Mouse (Mus musculus) thymus, postnatal 14 days (tissue): ENCODE results near the gene Mrpl58.
"Not testable (repeated sequence)": the region's sequence is repeated elsewhere in the genome, so short reads cannot be mapped to it uniquely, and the experiment has no call there.

Source experiments
- DNase-seq: peaks from one replicate; pipeline ENCODE4 v3.0.0; 2021

The Mrpl58 gene

DNA sequence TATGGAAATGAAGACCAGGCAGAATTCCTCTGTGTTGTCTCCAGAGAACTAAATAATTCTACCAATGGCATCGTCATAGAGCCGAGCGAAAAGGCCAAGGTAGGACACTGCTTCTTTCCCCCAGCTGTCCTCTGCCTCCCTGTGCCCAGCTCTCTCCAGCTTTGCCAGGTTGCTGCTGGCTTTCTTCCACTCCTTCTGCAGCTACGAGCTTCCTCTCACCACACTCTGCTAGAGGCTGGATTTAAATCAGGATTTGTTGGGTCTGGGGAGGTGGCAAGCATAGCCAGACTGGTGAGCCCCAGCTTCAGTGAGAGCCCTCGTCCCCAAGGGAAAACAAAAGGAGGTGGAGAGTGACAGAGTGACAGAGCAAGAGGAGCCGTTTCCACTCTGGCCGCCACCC is 25.8 kb downstream of the Mrpl58 start:
- DNase-seq: peak; percentile 6

- no peak for DNase-seq
Measured at GRCm38 (mm10) chr11:115430561-115430960, 27.0 kb downstream of the Mrpl58 start.

DNA sequence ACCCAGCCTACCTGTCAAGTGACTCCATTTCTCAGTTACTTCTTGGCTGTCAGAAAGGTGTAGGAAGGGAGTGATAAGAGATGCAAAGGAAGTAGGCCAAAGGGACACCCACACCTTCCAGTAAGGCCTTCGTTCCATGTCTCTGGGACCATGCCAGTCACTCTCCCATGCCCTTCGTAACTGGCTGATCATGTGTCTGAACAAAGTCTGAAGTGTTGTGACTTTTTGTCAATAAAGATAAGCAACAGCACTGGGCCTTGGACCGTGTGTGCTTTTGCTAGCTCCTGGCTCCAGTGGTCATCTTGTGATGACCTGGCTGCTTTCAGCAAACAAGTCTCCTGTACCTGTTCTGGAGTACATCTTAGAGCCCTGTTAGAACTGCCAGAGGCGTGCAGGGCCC is 29.3 kb downstream of the Mrpl58 start:
- no peak for DNase-seq

GRCm38 (mm10) chr11:115433342-115433741 is 29.8 kb downstream of the Mrpl58 start:
- DNase-seq: no peak

- DNase-seq: no peak
Measured at GRCm38 (mm10) chr11:115435596-115436337, 32.2 kb downstream of the Mrpl58 start.

- no peak for DNase-seq
Measured at GRCm38 (mm10) chr11:115437571-115438122, 34.1 kb downstream of the Mrpl58 start.

DNA sequence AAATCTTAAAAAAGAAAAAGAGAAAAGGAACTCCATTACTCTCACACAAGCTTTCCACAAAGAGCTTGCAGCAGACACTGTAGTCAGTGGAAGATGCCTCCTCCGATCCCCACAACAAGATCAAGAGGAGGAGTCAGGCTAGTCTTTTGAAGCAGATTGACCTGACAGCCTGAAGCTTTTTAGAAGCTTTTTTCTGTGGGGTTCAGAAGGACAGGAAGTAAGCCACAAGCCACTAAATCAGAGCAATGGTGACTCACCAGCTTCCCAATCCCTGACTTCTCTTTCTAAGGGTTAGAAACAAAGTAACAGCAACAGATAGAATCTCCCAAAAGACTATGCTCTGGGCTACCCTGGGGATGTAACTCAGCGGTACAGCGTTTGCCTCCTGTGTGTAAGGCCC is 35.8 kb downstream of the Mrpl58 start:
- DNase-seq: no peak

- DNase-seq: no peak
Measured at GRCm38 (mm10) chr11:115439906-115440595, 36.5 kb downstream of the Mrpl58 start, which contains the start of gene Trim80. Trim80 (plus strand) TSS chr11:115440545.

DNA sequence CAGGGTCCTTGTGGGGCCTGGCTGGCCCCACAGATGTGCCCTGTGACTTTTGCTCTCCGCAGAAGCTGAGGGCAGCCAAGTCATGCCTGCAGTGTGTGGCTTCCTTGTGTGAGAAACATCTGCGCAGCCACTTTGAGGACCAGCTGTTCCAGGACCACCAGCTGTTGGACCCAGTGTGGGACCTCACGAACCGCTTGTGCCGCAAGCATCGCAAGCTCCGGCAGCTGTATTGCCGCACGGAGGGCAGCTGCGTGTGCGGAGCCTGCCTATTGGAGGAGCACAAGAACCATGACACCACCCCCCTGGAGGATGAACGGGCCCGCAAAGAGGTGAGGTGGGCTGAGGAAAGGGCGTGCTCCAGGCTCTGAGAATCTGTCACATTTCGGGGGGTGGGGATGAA is 37.9 kb downstream of the Mrpl58 start:
- DNase-seq: peak; percentile 66

DNA sequence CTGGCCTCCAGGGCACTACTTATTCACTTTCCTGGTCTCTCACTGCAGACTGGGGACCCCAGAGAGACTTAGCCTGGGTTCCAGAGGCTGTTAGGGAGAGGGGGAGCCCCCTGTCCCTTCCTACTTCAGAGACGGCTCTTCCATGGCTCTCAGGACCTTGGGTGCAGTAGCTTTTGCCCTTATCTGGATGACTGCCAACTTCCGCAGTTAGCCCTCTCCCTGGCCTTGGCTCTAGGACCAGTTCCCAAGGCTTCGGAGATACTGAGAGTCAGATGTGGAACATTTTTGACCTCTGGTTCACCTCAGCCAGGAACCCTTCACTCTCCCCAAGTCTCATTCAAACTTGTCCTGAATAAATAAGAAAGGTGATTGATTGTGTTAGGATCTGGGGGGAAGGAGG is 43.4 kb downstream of the Mrpl58 start:
- DNase-seq: no peak

GRCm38 (mm10) chr11:115447321-115447885 is 43.9 kb downstream of the Mrpl58 start:
- DNase-seq: no peak

DNA sequence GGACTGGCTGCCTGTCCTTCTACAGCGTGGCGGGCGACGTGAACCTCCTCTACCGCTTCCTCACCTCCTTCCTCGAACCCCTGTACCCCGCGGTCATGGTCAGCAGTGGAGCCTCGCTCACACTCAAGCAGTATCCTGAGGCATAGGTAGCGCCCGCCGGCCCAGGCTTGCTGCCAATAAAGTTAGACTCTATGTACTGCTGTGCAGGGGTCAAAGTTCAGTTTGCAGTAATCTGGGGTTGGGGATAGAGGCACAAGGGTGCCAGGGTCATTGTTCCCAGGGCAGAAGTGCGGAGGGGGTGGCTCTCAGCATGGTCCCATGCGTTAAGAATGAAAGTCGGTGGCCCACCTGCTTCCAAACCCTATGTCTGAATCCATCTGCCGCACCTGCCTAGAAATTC is 44.5 kb downstream of the Mrpl58 start:
- no peak for DNase-seq

DNA sequence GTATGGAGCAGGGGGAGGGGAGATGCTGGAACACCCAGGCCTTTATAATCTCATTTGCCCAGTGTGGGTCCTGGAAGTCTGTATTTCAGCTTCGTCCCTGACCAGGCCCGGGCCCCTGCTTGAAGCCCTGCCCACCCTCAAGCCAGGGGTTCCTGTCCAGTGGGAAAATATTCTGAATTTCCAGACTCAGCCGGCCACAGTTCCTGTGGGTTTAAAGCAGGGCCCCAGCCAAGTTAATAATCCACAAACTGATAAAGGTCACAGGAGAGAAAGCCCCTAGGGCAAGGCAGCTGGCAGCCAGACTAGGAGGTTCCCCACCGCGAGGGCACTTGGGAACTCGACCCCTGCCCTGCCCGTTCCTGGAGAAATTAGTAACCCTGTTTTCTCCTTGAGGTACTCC is 45.4 kb downstream of the Mrpl58 start:
- no peak for DNase-seq

DNA sequence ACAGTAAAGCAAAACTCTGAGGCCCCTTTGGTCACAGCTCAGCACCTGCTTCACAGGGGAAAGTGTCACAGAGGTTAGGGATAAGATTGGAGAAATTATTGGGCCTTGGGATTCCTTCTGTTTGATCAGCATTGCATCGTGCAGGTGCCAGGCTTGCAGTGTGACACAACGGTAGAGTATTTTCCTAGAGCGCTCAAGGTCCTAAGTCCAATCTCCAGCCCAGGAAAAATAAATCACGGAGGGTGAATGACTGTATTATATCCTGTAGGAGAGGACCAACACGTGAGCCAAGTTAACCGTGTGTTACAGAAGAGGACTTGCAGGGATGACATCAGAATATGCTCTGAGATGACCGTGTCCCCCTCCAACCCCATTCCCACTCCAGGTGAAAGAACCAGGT is 46.6 kb downstream of the Mrpl58 start:
- no peak for DNase-seq

- DNase-seq: peak; percentile 87
Measured at GRCm38 (mm10) chr11:115451781-115452241, 48.3 kb downstream of the Mrpl58 start.

- DNase-seq: no peak
Measured at GRCm38 (mm10) chr11:115452281-115452860, 48.8 kb downstream of the Mrpl58 start.

DNA sequence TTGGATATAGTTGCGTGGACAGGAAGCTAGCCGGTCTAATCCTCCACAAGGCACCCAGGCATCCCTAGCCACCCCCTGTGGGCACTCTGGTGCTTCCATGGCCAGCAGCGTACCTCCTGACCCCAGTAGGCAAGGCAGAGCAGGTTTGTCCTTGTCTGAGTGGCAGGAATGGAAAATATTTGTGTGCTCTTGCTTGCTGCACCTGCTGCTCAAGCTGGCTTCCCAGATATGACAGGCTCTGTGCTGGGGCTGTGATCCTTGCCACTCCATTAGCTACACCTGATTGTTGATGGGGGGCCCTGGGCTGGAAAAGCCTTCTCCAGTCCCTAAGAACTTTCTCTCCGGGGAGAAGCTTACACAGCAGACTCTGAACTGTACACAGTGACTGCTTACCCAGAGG is 49.8 kb downstream of the Mrpl58 start:
- DNase-seq: peak; percentile 57

DNA sequence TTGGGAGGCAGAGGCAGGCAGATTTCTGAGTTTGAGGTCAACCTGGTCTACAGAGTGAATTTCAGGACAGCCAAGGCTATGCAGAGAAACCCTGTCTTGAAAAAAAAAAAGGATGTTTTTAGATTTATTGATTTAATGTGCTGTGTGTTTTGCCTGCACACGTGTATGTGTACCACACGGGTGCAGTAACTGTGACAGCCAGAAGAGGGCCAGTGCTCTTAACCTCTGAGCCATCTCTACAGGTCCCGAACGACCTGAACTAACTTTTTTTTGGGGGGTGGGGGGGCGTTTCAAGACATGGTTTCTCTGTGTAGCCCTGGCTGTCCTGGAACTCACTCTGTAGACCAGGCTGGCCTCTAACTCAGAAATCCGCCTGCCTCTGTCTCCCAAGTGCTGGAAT is 51.3 kb downstream of the Mrpl58 start:
- not testable (repeated sequence) for DNase-seq

GRCm38 (mm10) chr11:115455619-115456018 is 52.1 kb downstream of the Mrpl58 start:
- DNase-seq: no peak

DNA sequence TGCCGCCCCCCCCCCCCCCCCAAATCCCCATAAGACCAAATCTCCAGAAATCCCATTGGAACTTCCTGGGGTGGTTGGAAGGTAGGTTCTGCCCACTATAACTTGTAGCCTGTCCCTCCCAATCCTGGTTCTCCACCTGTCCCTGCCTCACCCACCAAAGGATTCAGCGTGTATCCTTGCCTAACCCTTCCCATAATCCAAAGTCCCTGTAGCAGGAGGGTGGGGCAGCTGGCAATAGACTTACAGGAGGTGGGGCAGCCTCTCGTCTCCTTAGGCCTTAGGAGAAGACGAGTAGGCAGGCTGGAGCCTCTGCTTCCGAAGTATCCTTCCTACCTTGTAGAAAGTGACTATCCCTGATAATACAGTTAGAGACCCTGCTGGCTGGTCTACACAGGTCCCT is 52.6 kb downstream of the Mrpl58 start:
- no peak for DNase-seq

GRCm38 (mm10) chr11:115457405-115457804 is 53.9 kb downstream of the Mrpl58 start:
- no peak for DNase-seq

- peak; percentile 63 for DNase-seq
Measured at GRCm38 (mm10) chr11:115460976-115461375, 57.4 kb downstream of the Mrpl58 start.

DNA sequence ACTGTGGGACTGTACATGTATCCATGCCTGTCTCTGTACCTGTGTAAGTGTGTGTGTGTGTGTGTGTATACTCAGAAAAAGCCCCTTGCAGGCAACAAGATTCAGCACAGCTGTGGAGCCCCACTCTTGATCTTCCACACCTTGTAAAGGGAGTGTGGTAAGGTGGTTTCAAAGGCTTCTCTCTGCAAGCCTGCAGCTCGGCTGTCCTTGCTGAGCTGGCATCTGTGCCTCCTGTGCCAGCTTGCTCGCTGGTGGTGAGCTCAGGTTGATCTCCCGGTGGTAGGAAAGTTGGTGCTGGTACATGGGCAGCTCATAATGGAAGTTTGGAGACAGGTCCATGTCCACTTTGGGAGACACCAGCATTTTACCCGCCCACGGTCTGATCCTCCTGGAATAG is 58.3 kb downstream of the Mrpl58 start:
- DNase-seq: peak; percentile 79
